Mouse (Mus musculus) hindbrain, embryonic 12.5 days (tissue): Measurements from ENCODE around the gene Ucn. TPM values are rescaled to one million over a fixed set of nuclear protein-coding genes. Genes with fewer than 3 reads are reported as not detected.

Experiments
- ATAC-seq: fragments of 200-750 bp; cut with Nextera tagmentation; 2 replicates; pipeline ENCODE4 v1.8.0; 2017; ENCODE audit warnings: moderate TSS enrichment; ENCODE audit not compliant: low FRiP score
- H3K27ac ChIP-seq: fragments of 300-500 bp; sonication (generic); 2 replicates; pipeline ENCODE4 v1.5.1; 2016; ENCODE audit warnings: mild to moderate bottlenecking
- H3K27me3 ChIP-seq: fragments of 300-500 bp; sonication (generic); 2 replicates; pipeline ENCODE4 v1.6.1; 2016; ENCODE audit warnings: mild to moderate bottlenecking
- H3K36me3 ChIP-seq: fragments of 300-500 bp; sonication (generic); 2 replicates; pipeline ENCODE4 v1.6.1; 2016; ENCODE audit warnings: mild to moderate bottlenecking
- H3K4me1 ChIP-seq: fragments of 300-500 bp; sonication (generic); 2 replicates; pipeline ENCODE4 v1.6.1; 2016
- H3K4me2 ChIP-seq: fragments of 300-500 bp; sonication (generic); replicated peaks from 2 replicates; pipeline ENCODE4 v1.6.1; 2016; ENCODE audit warnings: mild to moderate bottlenecking
- H3K4me3 ChIP-seq: fragments of 300-500 bp; sonication (generic); 2 replicates; pipeline ENCODE4 v1.5.1; 2016; ENCODE audit warnings: mild to moderate bottlenecking
- H3K9ac ChIP-seq: fragments of 300-500 bp; sonication (generic); 2 replicates; pipeline ENCODE4 v1.6.1; 2016; ENCODE audit warnings: mild to moderate bottlenecking, moderate library complexity
- H3K9me3 ChIP-seq: fragments of 300-500 bp; sonication (generic); replicated peaks from 2 replicates; pipeline ENCODE4 v1.6.1; 2016; ENCODE audit warnings: mild to moderate bottlenecking
- WGBS: fragments of 180-500 bp; shearing (Covaris S2); methylation state at CpG from one replicate; pipeline ENCODE4 v1.1.7; 2016; 5-methylcytosine and 5-hydroxymethylcytosine counted together
- polyA plus RNA-seq: library from polyadenylated mRNA; unstranded; fragments of >200 nt; fragmentation: Nextera tagmentation; extraction: Ambion mirVana; gene quantifications from 2 replicates; pipeline ENCODE4 v1.2.1, GENCODE M21; 2016

Gene Ucn
- not detected in 2 replicates for polyA plus RNA-seq

DNA sequence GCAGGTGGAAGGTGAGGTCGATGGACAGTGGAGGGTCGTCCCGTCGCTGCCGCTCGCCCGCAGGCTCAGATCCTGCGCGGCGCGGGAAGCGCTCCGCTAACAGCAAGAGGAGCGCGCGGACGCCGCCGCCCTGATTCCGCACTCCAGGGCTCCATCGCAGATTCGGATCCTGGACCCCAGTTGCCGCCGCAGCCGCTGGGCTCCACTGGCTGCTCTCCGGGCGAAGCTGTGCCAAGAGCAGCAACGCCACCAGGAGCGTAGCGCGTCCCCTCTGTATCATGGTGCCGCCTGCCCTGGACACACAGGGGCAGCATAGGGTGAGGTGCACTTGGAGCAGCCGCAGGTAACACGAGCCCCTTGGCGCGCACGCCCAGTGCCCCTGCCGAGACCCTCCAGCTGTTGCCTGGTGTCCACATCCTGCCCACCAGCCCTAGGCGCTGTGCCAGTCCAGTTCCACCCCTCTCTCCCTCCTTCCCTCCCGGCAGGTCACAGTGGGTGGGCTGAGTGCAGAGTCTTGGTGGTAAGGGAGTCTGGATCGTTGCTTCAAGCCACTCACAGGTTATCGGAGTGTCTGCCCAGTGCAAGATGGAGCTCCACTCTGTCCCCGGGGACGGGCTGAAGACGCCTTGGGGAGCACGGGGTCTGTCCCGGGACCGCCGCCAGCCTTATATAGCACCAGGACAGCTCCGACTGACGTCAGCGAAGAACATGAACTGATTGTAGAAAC is at the start of gene Ucn:
Gene Ucn, minus strand, starts transcription at position 589 of the 727 bp plus-strand sequence.
- WGBS = 2% methylated on average over 52 of the region's 52 CpGs
- H3K4me1 ChIP-seq = peaks cover 25% of the 10 kb centered on the region
- H3K4me2 ChIP-seq = peak within 1 kb of the TSS; percentile 49
- H3K36me3 ChIP-seq = peaks cover 11% of the 10 kb centered on the region; the same call in 1 of the 2 replicates
- H3K9me3 ChIP-seq = no peaks in the 10 kb centered on the region
- no peak; the same call in 1 of the 2 replicates for ATAC-seq
- no peak within 1 kb of the TSS for H3K27ac ChIP-seq
- H3K4me3 ChIP-seq = peak within 1 kb of the TSS; percentile 25
- H3K9ac ChIP-seq = no peak within 1 kb of the TSS
- H3K27me3 ChIP-seq = peaks cover 66% of the 10 kb centered on the region

DNA sequence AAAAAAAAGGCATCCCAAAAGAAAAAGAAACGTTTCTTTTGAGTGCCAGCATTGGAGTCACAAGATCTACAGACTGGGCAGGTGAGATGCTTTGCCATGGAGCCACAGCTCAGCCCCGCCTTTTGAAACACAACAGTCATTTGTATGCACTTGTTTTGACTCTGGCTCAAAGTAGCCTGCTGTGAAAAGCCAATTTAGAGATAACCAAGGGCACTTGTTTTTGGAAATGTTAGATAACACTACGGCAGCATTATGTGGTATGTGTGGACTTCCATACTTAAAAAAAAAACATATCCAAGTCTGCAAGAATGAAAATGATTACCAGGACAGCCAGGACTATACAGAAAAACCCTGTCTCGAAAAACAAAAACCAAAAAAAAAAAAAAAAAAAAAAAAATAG is 45.0 kb upstream of the Ucn start:
- peaks cover 22% of the 10 kb centered on the region for H3K36me3 ChIP-seq
- H3K27me3 ChIP-seq = no peaks in the 10 kb centered on the region
- 66% methylated on average over 4 of the region's 4 CpGs for WGBS
- no peaks in the 10 kb centered on the region for H3K9me3 ChIP-seq
- H3K4me2 ChIP-seq = no peak overlapping the region
- no peak overlapping the region for H3K9ac ChIP-seq
- no peak overlapping the region for H3K4me3 ChIP-seq
- H3K27ac ChIP-seq = no peak overlapping the region
- no peak for ATAC-seq
- peaks cover 8% of the 10 kb centered on the region for H3K4me1 ChIP-seq

DNA sequence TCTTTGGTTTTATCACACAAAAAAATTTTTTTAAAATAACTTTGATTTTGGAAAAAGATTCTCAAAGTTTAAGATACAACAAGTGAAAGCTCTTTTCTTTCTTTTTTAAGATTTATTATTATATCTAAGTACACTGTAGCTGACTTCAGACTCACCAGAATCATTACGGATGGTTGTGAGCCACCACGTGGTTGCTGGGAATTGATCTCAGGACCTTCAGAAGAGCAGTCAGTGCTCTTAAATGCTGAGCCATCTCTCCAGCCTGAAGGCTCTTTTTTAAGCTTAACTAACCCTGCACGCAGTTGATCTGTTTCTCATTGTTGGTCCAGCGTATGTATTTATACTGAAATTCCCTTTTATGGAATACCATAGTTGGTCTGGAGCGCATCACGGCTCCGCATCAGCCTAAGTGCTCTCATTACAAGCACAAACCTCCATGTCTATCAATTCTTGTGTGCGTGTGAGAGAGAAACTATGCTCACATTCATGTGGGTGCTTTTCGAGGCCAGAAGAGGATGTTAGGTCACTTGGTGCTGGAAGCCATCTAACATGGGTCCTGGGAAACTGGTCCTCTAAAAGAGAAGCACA is 42.6 kb upstream of the Ucn start:
- Histone ChIP-seq H3K9ac (no peak overlapping the region), H3K27me3 (no peaks in the 10 kb centered on the region), H3K4me1 (peaks cover 9% of the 10 kb centered on the region), H3K4me3 (no peak overlapping the region), H3K27ac (no peak overlapping the region), H3K4me2 (no peak overlapping the region), H3K9me3 (no peaks in the 10 kb centered on the region), H3K36me3 (no peaks in the 10 kb centered on the region)
- no peak for ATAC-seq
- 94% methylated on average over 9 of the region's 9 CpGs for WGBS

DNA sequence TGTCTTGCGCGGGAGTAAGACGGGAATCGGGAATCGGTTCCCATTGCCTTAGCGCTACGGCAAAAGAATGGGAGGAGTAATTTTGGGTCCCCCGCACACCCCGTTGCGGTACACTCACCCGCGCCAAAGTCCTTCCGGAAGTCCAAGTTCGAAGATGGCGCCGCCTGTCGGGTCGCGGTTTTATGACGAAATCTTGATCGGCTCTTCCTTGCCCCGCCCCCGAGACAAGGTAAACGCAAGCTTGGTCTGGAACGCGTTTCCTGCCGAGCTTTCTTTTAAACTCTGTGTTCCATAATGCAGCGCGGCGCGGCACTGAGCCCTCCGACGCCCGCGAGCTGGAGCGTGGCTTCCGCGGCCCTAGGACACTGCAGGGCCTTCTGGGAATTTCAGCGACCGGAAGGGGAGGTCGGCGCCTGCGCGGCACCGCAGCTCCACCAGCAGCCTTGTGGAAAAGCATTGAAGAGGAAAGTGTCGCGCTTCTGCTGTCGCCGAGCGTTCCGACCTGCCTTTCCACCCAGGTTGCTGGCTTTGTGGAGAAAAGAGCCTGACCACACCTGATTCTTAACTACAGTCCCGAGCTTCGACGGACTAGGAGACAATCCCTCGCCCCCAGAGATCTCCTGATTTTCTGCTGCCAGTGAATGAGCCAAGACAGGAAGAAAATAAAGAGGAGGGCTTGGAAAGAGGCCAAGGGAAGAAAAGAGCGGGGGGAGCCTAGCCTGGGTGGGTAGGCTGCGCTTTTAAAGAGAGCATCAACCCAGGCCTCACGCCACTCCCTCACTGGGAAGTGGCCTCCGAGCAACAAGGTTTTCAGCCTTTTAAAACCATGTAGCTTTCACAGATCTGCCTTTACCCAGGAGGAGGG is 41.4 kb upstream of the Ucn start, which contains the start of the genes Gm29609 and Gtf3c2:
Gene Gm29609, minus strand, starts transcription at position 146 of the 865 bp plus-strand sequence.
Gene Gtf3c2, minus strand, starts transcription at position 379 of the 865 bp plus-strand sequence.
- peak; percentile 98 for ATAC-seq
- no peaks in the 10 kb centered on the region for H3K9me3 ChIP-seq
- H3K9ac ChIP-seq = peak within 1 kb of the TSS; percentile 87
- H3K27me3 ChIP-seq = no peaks in the 10 kb centered on the region
- peak within 1 kb of the TSS; percentile 97 for H3K27ac ChIP-seq
- H3K4me3 ChIP-seq = peak within 1 kb of the TSS; percentile 87
- under 1% methylated on average over 59 of the region's 59 CpGs for WGBS
- H3K4me2 ChIP-seq = peak within 1 kb of the TSS; percentile 87
- peaks cover 9% of the 10 kb centered on the region for H3K4me1 ChIP-seq
- H3K36me3 ChIP-seq = 0 out of 2 replicates have a peak, but pooled peaks cover 2% of the 10 kb centered on the region

DNA sequence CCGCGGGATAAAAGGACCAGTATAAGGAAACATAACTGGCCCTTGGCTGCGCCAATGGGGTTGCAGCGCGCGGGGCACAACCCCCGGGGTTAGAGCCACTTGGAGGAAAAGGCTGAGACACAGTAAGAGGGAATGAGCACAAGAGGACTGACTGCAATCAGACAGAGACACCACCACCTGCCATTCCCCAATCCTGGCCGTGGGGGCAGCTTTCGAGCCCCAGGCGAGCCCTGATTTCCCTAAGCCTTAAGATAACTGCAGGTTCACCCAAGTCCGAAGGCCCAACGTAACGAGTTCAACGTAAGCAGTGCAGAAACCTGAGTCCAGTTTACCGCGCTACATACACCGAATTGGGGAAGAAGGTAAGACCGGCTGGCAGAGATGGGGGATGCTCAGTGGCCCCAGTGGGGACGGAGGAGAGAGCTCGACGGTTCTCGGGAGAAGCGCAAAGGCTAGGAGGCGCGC is 40.7 kb upstream of the Ucn start:
- H3K4me2 ChIP-seq = peak overlapping the region; percentile 87

DNA sequence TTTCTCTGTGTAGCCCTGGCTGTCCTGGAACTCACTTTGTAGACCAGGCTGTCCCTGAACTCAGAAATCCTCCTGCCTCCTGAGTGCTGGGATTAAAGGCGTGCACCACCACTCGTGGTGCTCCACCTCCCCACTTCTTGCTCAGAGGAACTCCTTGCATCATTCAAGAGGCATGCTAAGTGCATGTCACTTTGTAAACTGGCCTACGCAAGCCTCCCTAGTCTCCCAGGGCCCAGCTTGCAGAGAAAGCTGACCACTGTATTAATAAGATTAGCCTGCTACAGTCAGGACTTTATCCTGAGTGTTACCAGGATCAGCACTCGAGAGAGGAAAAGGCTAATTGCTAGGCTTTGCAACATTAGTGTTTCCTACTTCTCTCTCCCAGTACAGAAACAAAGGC is 30.0 kb upstream of the Ucn start:
- WGBS = 94% methylated on average over 4 of the region's 4 CpGs
- Histone ChIP-seq H3K36me3 (peaks cover 85% of the 10 kb centered on the region), H3K9me3 (no peaks in the 10 kb centered on the region), H3K27me3 (no peaks in the 10 kb centered on the region), H3K9ac (no peak overlapping the region), H3K4me2 (no peak overlapping the region), H3K27ac (no peak overlapping the region), H3K4me3 (no peak overlapping the region), H3K4me1 (no peaks in the 10 kb centered on the region)
- no peak for ATAC-seq

More for the DNA sequence above, 40.7 kb upstream of the Ucn start:
- H3K9ac ChIP-seq = peak overlapping the region; percentile 87
- peaks cover 8% of the 10 kb centered on the region for H3K36me3 ChIP-seq
- H3K9me3 ChIP-seq = no peaks in the 10 kb centered on the region
- peak; percentile 79 for ATAC-seq
- H3K4me3 ChIP-seq = peak overlapping the region; percentile 87
- no peaks in the 10 kb centered on the region for H3K27me3 ChIP-seq
- H3K27ac ChIP-seq = peak overlapping the region; percentile 97
- peaks cover 9% of the 10 kb centered on the region for H3K4me1 ChIP-seq
- WGBS = 0% methylated on average over 25 of the region's 25 CpGs

DNA sequence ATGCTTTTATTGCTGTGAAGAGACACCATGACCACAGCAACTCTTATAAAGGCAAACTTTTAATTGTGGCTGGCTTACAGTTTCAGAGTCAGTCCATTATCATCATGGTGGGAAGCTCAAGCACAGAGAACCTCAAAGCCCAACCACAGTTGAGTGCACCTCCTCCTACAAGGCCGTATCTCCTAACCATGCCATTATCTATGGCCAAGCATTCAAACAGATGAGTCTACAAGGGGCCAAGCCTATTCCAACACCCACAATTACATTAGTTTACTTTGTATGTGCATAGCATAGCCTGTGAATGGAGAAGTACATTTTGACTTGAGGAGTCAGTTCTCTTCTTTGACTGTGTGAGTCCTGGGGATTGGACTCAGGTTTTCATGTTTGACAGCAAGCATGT is 26.2 kb upstream of the Ucn start:
- Histone ChIP-seq H3K4me3 (no peak overlapping the region), H3K27me3 (no peaks in the 10 kb centered on the region), H3K4me1 (no peaks in the 10 kb centered on the region), H3K36me3 (peaks cover 84% of the 10 kb centered on the region), H3K9me3 (no peaks in the 10 kb centered on the region), H3K4me2 (no peak overlapping the region), H3K9ac (no peak overlapping the region), H3K27ac (no peak overlapping the region)
- no peak for ATAC-seq
- WGBS = 88% methylated on average over 1 of the region's 1 CpGs

DNA sequence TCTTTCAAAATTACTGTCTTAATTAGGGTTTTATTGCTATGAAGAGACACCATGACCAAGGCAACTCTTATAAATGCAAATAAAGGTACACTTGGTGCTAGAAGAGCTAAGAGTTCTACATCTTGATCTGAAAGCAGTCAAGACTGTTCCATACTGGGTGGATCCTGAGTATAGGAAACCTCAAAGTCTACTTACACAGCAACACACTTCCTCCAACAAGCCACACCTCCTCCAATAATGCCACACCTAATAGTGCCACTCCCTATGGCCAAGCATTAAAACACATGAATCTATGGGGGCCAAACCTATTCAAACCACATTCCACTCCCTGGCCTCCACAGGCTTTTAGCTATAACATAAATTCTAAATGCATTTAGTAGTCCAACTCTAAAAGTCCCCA is 23.8 kb upstream of the Ucn start:
- Histone ChIP-seq H3K9ac (no peak overlapping the region), H3K27me3 (no peaks in the 10 kb centered on the region), H3K36me3 (peaks cover 84% of the 10 kb centered on the region), H3K4me1 (no peaks in the 10 kb centered on the region), H3K27ac (no peak overlapping the region), H3K4me3 (no peak overlapping the region), H3K9me3 (no peaks in the 10 kb centered on the region), H3K4me2 (no peak overlapping the region)
- no peak for ATAC-seq

DNA sequence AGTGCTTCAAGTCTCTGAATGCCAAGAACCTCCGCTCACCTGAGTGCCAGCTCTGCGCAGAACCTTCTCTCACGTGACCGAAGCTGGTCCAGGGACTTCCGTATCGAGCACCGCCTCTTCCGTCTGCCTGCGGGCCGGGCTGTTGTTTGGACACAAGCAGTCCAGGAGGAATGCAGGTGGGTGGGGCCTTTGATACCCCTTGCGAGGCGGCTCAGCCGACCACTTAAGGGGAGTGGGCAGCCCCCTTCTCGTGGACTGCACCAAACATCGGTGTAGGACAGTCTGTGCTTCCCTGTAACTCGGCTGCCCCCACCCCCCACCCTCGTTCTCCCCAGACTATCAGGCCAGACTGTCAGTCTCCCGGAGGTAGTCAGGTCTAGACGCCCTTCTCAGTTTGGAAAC is 15.5 kb upstream of the Ucn start, which contains the start of gene Mpv17:
Gene Mpv17, minus strand, starts transcription at position 100 of the 402 bp plus-strand sequence.
- peaks cover 43% of the 10 kb centered on the region for H3K36me3 ChIP-seq
- peak within 1 kb of the TSS; percentile 76 for H3K9ac ChIP-seq
- no peaks in the 10 kb centered on the region for H3K9me3 ChIP-seq
- H3K4me2 ChIP-seq = peak within 1 kb of the TSS; percentile 78
- H3K27me3 ChIP-seq = no peaks in the 10 kb centered on the region
- H3K4me1 ChIP-seq = peaks cover 11% of the 10 kb centered on the region
- WGBS = under 1% methylated on average over 19 of the region's 19 CpGs
- peak within 1 kb of the TSS; percentile 69 for H3K4me3 ChIP-seq
- H3K27ac ChIP-seq = peak within 1 kb of the TSS; percentile 72
- ATAC-seq = peak; percentile 95

DNA sequence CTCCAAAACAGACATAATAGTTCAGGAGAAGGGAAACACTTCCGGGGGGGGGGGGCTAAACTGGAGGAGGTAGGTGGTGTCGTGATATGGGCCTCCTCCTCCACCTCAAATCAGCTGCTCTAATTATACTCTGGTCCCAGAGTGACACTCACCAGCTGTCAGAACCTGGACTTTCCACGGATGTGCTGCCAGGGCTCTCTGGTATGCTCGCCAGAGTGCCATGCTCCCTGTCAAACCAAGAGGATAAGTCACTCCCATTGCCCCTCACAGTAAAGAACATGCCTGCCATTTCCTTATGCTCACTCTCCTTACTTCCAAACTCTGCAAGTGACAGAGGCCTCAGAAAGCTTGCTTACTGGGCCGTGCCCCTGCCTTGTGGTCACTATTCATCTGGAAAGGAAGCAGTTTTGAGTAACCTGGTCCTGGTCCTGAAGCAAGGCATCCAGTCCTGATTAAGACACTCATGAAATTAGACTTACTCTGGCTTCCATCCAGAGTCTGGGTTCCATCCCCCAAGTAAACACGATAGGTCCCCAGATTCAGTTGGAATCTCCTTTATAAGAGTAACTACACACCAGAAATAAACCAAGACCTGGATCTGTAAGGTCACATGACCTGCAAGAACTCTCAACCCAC is 15.0 kb upstream of the Ucn start:
- H3K27me3 ChIP-seq = no peaks in the 10 kb centered on the region
- H3K9me3 ChIP-seq = no peaks in the 10 kb centered on the region
- no peak overlapping the region for H3K27ac ChIP-seq
- peak overlapping the region; percentile 76 for H3K9ac ChIP-seq
- ATAC-seq = peak; percentile 23; the same call in 1 of the 2 replicates
- 34% methylated on average over 6 of the region's 6 CpGs for WGBS
- H3K36me3 ChIP-seq = peaks cover 38% of the 10 kb centered on the region
- peak overlapping the region; percentile 69 for H3K4me3 ChIP-seq
- peaks cover 11% of the 10 kb centered on the region for H3K4me1 ChIP-seq
- peak overlapping the region; percentile 78 for H3K4me2 ChIP-seq

DNA sequence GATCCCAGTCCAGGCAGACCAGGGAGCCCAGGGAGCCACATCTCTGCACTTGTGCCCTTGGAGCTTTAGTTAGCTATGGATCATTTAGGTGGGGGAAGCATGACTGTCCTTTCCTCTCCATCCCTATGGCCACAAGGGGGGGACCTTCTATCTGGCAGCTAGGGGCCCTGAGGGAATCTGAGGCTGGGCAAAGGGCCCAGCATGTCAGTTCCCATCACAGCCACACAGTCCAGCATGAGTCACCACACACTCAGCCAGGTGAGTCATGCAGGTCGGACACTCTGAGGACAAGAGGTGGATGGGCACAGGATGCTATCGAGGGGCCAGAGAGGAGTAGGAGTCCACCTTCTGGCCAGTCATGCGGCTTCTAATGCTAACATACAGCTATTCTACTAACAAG is 13.1 kb upstream of the Ucn start:
- Histone ChIP-seq H3K9me3 (no peaks in the 10 kb centered on the region), H3K36me3 (peaks cover 19% of the 10 kb centered on the region), H3K27ac (no peak overlapping the region), H3K4me3 (no peak overlapping the region), H3K4me1 (peaks cover 11% of the 10 kb centered on the region), H3K9ac (no peak overlapping the region), H3K4me2 (no peak overlapping the region), H3K27me3 (no peaks in the 10 kb centered on the region)
- 89% methylated on average over 3 of the region's 3 CpGs for WGBS
- ATAC-seq = no peak
